Mouse (Mus musculus) layer of hippocampus, postnatal 36 days (tissue): Measurements from ENCODE around the gene Tlr12. TPM values are rescaled to one million over a fixed set of nuclear protein-coding genes. Genes with fewer than 3 reads are reported as not detected.
"Not testable (repeated sequence)": the region's sequence is repeated elsewhere in the genome, so short reads cannot be mapped to it uniquely, and the experiment has no call there.

Source experiments
- DNase-seq, 2 experiments: peaks; one replicate each; pipeline ENCODE4 v3.0.0; 2022
- total RNA-seq, 2 experiments: library from RNA; stranded (reverse); gene quantifications; 2 replicates each; pipeline ENCODE4 v1.2.3; 2021

Gene Tlr12
- under 1 TPM; 0.61 to 0.80 TPM for total RNA-seq

GRCm38 (mm10) chr4:128618246-128618911, at the start of gene Tlr12:
Tlr12 (minus strand) TSS chr4:128618619.
- no peak for DNase-seq

GRCm38 (mm10) chr4:128667195-128667594, 48.8 kb upstream of the Tlr12 start:
- DNase-seq, result not testable (repeated sequence)

GRCm38 (mm10) chr4:128666362-128666761, 47.9 kb upstream of the Tlr12 start:
- not testable (repeated sequence) for DNase-seq

- DNase-seq, result no peak
These were observed 45.6 kb upstream of the Tlr12 start for GRCm38 (mm10) chr4:128664002-128664401.

GRCm38 (mm10) chr4:128661063-128661462, 42.6 kb upstream of the Tlr12 start:
- no peak for DNase-seq

GRCm38 (mm10) chr4:128660196-128660595, 41.8 kb upstream of the Tlr12 start:
- no peak for DNase-seq

- peak in 1 of 2 experiments; percentile 40 for DNase-seq
These were observed 37.0 kb upstream of the Tlr12 start for GRCm38 (mm10) chr4:128655446-128655845.

- DNase-seq, result peak; percentile 95 to 96
These were observed 36.3 kb upstream of the Tlr12 start, which contains the start of gene Phc2 for GRCm38 (mm10) chr4:128654505-128655381. Phc2 (plus strand) TSS chr4:128654702.

GRCm38 (mm10) chr4:128652584-128653298, 34.3 kb upstream of the Tlr12 start:
- DNase-seq, result no peak

- no peak for DNase-seq
These were observed 33.1 kb upstream of the Tlr12 start for GRCm38 (mm10) chr4:128651530-128651929.

GRCm38 (mm10) chr4:128648567-128649255, 30.3 kb upstream of the Tlr12 start:
- DNase-seq, result no peak

GRCm38 (mm10) chr4:128646762-128647161, 28.3 kb upstream of the Tlr12 start:
- no peak for DNase-seq

GRCm38 (mm10) chr4:128645896-128646295, 27.5 kb upstream of the Tlr12 start:
- no peak for DNase-seq

GRCm38 (mm10) chr4:128641766-128642717, 23.6 kb upstream of the Tlr12 start:
- DNase-seq, result no peak

- no peak for DNase-seq
These were observed 20.0 kb upstream of the Tlr12 start for GRCm38 (mm10) chr4:128638265-128638923.

- no peak for DNase-seq
These were observed 18.8 kb upstream of the Tlr12 start for GRCm38 (mm10) chr4:128637250-128637649.

GRCm38 (mm10) chr4:128635894-128636585, 17.6 kb upstream of the Tlr12 start:
- no peak for DNase-seq

GRCm38 (mm10) chr4:128635451-128635850, 17.0 kb upstream of the Tlr12 start:
- DNase-seq, result no peak

GRCm38 (mm10) chr4:128621109-128621508, 2.7 kb upstream of the Tlr12 start:
- no peak for DNase-seq

- no peak for DNase-seq
These were observed 2.2 kb upstream of the Tlr12 start for GRCm38 (mm10) chr4:128620572-128620971.
